Mouse (Mus musculus): ENCODE measurements around the gene Hist2h2be. TPM values are rescaled to one million over a fixed set of nuclear protein-coding genes. Genes with fewer than 3 reads are reported as not detected.
A peak's percentile ranks its signal among the peaks of the same experiment; 100 is the strongest.
"Not testable (repeated sequence)": the region's sequence is repeated elsewhere in the genome, so short reads cannot be mapped to it uniquely, and the experiment has no call there.

Gene Hist2h2be
- polyA plus RNA-seq, 1 experiment, result 12.3 TPM

DNA sequence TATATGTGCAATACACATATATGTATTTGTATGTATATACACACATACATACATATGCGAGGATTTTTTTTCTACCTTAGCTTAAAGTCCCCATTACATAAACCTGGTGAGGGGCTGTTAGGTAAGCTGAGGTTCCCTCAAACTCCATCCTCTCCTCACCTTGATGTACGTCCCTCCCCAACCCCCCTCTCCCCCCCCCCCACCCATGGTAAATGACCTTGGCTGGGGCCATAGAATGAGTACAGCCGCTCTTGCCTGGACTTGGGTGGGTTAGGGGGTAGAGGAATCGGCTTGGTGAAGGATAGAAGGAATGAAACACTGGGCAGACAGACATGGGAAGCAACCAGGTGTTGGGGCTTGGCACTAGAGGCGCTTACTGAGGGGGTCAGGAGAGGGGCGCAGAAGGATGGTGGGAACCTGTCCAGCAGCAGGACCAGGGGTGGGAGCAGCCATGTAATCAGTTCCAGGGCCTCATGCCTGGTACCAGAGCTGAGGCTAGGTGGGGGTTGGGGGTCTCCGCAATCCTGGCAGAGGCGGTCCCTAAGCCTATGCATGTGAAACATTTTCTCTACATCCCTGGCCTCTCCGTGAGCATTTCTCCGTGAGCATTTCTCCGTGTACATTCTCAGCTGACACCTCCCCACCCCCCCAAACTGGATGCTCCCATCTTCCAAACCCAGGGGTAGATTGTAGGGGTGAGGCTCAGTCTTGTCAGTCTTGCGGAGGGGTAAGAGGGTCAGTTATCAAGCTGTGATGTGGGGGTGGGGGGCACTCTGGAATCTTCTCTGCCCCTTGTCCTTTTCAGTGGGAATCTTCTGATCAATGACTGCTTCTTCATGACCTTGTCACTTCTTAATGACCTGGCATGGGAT, 39.2 kb upstream of the Hist2h2be start:
- TF ChIP-seq CTCF (IDR thresholded peaks at IDR 0.05; ENCODE audit: borderline replicate concordance, extremely low read depth, insufficient read depth, insufficient read length), result no peak
- no peak for TF ChIP-seq POLR2A (IDR thresholded peaks at IDR 0.05; ENCODE audit: borderline replicate concordance, extremely low read depth, insufficient read depth, insufficient read length, poor library complexity, severe bottlenecking)

GRCm38 (mm10) chr3:96182382-96182776, 38.5 kb upstream of the Hist2h2be start:
- no peak for DNase-seq (ENCODE audit: low read depth)
- no peak for TF ChIP-seq CTCF (IDR thresholded peaks at IDR 0.05; ENCODE audit: borderline replicate concordance, extremely low read depth, insufficient read depth, insufficient read length)
- no peak for TF ChIP-seq POLR2A (IDR thresholded peaks at IDR 0.05; ENCODE audit: borderline replicate concordance, extremely low read depth, insufficient read depth, insufficient read length, poor library complexity, severe bottlenecking)

More for the DNA sequence above, 39.2 kb upstream of the Hist2h2be start:
- DNase-seq (ENCODE audit: low read depth), result peak; percentile 43

GRCm38 (mm10) chr3:96192977-96193376, 27.9 kb upstream of the Hist2h2be start:
- DNase-seq (ENCODE audit: low read depth), result no peak
- TF ChIP-seq CTCF (IDR thresholded peaks at IDR 0.05; ENCODE audit: borderline replicate concordance, extremely low read depth, insufficient read depth, insufficient read length), result no peak
- TF ChIP-seq POLR2A (IDR thresholded peaks at IDR 0.05; ENCODE audit: borderline replicate concordance, extremely low read depth, insufficient read depth, insufficient read length, poor library complexity, severe bottlenecking), result no peak

- DNase-seq (ENCODE audit: low read depth), result no peak
- TF ChIP-seq POLR2A (IDR thresholded peaks at IDR 0.05; ENCODE audit: borderline replicate concordance, extremely low read depth, insufficient read depth, insufficient read length, poor library complexity, severe bottlenecking) (no peak), CTCF (IDR thresholded peaks at IDR 0.05; ENCODE audit: borderline replicate concordance, extremely low read depth, insufficient read depth, insufficient read length) (no peak)
Observed at GRCm38 (mm10) chr3:96194966-96195365, 26.0 kb upstream of the Hist2h2be start.

- DNase-seq (ENCODE audit: low read depth), result no peak
- TF ChIP-seq POLR2A (IDR thresholded peaks at IDR 0.05; ENCODE audit: borderline replicate concordance, extremely low read depth, insufficient read depth, insufficient read length, poor library complexity, severe bottlenecking), result no peak
- 0 out of 2 replicates have a peak, but pooled peaks have one; percentile 11 for TF ChIP-seq CTCF (IDR thresholded peaks at IDR 0.05; ENCODE audit: borderline replicate concordance, extremely low read depth, insufficient read depth, insufficient read length)
Observed at GRCm38 (mm10) chr3:96195616-96196313, 25.2 kb upstream of the Hist2h2be start.

DNA sequence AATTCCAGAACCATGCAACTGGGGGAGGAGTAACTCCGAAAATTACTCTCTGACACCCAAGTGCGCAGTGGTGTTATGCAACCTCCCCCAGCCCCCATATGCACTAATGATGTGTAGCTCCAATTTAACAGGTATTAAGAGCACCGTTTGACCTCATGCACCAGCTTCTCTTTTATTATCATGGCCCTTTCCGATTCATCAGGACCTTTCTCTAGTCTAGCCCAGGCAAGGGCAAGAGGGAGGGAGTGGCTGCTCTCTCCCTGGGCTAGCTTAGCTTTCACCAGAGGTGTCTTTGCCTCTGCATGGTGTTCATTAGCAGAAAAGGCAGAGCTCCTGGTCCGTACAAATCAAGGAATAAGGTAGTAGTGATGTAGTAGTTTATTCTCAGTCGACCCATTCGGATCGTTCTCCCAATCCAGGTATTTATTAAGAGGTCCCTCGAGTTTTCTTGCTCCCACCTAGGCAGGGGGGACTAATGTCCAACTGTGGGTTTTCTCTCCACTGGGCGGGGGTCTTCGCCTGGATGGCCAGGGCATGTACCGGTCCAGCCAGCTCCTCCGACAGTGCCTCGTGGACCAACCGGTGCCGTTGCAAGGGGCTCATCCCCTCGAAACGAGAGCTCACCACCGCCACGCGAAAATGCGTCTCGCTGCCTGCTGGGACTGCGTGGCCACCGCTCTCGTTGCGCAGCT, 24.3 kb upstream of the Hist2h2be start:
- no peak for TF ChIP-seq POLR2A (IDR thresholded peaks at IDR 0.05; ENCODE audit: borderline replicate concordance, extremely low read depth, insufficient read depth, insufficient read length, poor library complexity, severe bottlenecking)
- no peak for TF ChIP-seq CTCF (IDR thresholded peaks at IDR 0.05; ENCODE audit: borderline replicate concordance, extremely low read depth, insufficient read depth, insufficient read length)
- no peak for DNase-seq (ENCODE audit: low read depth)

DNA sequence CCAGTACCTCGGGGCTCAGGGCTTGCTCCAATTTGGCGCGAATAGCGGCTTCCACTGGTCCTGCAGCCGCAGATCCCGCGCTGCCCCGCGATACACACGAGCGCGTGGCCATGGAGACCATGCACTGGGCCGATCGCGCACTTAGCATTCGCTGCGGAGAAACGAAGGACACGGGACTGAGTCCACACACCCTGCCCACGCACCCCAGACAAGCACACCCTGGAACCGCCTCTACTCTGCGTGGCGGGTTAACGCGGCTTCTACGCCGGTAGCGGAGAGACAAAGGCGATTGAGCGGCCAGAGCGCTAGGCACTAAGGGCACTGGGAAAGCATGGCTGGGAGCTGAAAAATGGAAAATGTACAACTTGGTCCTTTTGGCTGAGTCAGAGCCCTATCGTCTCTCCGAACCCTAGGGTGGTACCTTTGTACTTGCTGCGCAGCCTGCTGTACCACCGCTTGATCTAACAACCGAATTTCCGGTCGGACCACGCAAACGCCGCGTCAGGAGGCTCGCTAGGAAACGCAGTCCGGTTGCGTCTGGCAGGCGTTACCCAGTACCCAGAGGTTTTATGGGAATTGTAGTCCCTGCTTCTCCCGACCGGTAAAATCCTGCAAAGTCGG, 23.7 kb upstream of the Hist2h2be start:
- DNase-seq (ENCODE audit: low read depth), result peak; percentile 98
- TF ChIP-seq CTCF (IDR thresholded peaks at IDR 0.05; ENCODE audit: borderline replicate concordance, extremely low read depth, insufficient read depth, insufficient read length) (no peak), POLR2A (IDR thresholded peaks at IDR 0.05; ENCODE audit: borderline replicate concordance, extremely low read depth, insufficient read depth, insufficient read length, poor library complexity, severe bottlenecking) (peak; percentile 72; the same call in 1 of the 2 replicates)

- DNase-seq (ENCODE audit: low read depth), result peak; percentile 68
- TF ChIP-seq CTCF (IDR thresholded peaks at IDR 0.05; ENCODE audit: borderline replicate concordance, extremely low read depth, insufficient read depth, insufficient read length) (no peak), POLR2A (IDR thresholded peaks at IDR 0.05; ENCODE audit: borderline replicate concordance, extremely low read depth, insufficient read depth, insufficient read length, poor library complexity, severe bottlenecking) (no peak)
Observed at GRCm38 (mm10) chr3:96198181-96198580, 22.7 kb upstream of the Hist2h2be start.

- not testable (repeated sequence) for DNase-seq (ENCODE audit: low read depth)
Observed at GRCm38 (mm10) chr3:96198601-96199251, 22.2 kb upstream of the Hist2h2be start.

DNA sequence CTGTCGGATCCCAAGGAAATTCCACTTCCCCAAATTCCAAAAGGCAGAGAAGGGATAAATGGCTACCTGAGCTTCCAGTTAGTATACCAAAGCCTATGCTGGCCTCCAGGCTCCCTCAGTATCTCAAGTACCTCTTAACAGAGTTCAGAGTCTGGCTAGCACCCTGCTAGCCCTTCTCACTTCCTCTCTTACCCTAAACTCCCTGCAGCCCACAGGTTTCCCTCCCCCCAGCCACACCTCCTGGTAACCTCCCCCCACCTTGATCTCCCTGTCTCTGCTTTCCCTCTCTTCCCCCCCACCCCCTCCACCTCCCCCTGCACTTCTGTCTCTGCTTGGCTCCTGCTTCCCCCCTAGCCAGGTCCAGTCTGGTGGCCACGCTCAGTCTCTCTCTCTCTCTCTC, 21.2 kb upstream of the Hist2h2be start:
- DNase-seq (ENCODE audit: low read depth), result no peak
- no peak for TF ChIP-seq POLR2A (IDR thresholded peaks at IDR 0.05; ENCODE audit: borderline replicate concordance, extremely low read depth, insufficient read depth, insufficient read length, poor library complexity, severe bottlenecking)
- TF ChIP-seq CTCF (IDR thresholded peaks at IDR 0.05; ENCODE audit: borderline replicate concordance, extremely low read depth, insufficient read depth, insufficient read length), result no peak
